Mouse (Mus musculus) liver, adult 2 months (tissue): ENCODE data around the gene Smad3. TPM values are rescaled to one million over a fixed set of nuclear protein-coding genes. Genes with fewer than 3 reads are reported as not detected.

Source experiments
- DNase-seq: peaks from one replicate; pipeline ENCODE4 v3.0.0-alpha.2; 2011; ENCODE audit warnings: low read depth, low spot score; ENCODE audit errors: extremely low read depth
- H3K27ac ChIP-seq: fragments of 200-500 bp; replicated peaks from 2 replicates; pipeline ENCODE4 v1.5.1; 2012; ENCODE audit warnings: low read depth, mild to moderate bottlenecking, control low read depth, inconsistent platforms, low read length; ENCODE audit not compliant: insufficient read depth
- H3K27me3 ChIP-seq: fragments of 200-500 bp; 2 replicates; pipeline ENCODE4 v1.6.1; 2012; ENCODE audit warnings: mild to moderate bottlenecking, moderate library complexity, low read length, inconsistent platforms; ENCODE audit not compliant: control insufficient read depth, insufficient read depth
- H3K36me3 ChIP-seq: fragments of 200-500 bp; 2 replicates; pipeline ENCODE4 v1.6.1; 2012; ENCODE audit warnings: low read length, inconsistent platforms; ENCODE audit not compliant: control insufficient read depth, insufficient read depth
- H3K4me1 ChIP-seq: fragments of 200-500 bp; 2 replicates; pipeline ENCODE4 v1.6.1; 2011; ENCODE audit warnings: low read length; ENCODE audit not compliant: control insufficient read depth, insufficient read depth
- H3K4me3 ChIP-seq: fragments of 200-500 bp; 2 replicates; pipeline ENCODE4 v1.5.1; 2011; ENCODE audit warnings: low read depth, mild to moderate bottlenecking, control low read depth, low read length, moderate library complexity; ENCODE audit not compliant: insufficient read depth
- H3K79me2 ChIP-seq: fragments of 200-500 bp; 2 replicates; pipeline ENCODE4 v1.6.1; 2012; ENCODE audit warnings: inconsistent platforms, mild to moderate bottlenecking, low read length, moderate library complexity; ENCODE audit not compliant: control insufficient read depth, insufficient read depth
- H3K9ac ChIP-seq: fragments of 200-500 bp; 2 replicates; pipeline ENCODE4 v1.6.1; 2012; ENCODE audit warnings: low read depth, mild to moderate bottlenecking, control low read depth, inconsistent platforms, low read length
- CTCF ChIP-seq: fragments of 200-500 bp; IDR thresholded peaks from 2 replicates; pipeline ENCODE4 v1.5.1; 2011; ENCODE audit warnings: low read depth, low read length, control low read depth
- POLR2A ChIP-seq: fragments of 200-500 bp; IDR thresholded peaks from 2 replicates; pipeline ENCODE4 v1.6.1; 2011; ENCODE audit warnings: low read length, control low read depth; ENCODE audit not compliant: insufficient read depth; ENCODE audit errors: extremely low read depth
- WGBS: fragments of 180-500 bp; shearing (Covaris S2); methylation state at CpG from one replicate; pipeline ENCODE4 v1.1.7; 2018; 5-methylcytosine and 5-hydroxymethylcytosine counted together
- polyA plus RNA-seq: library from polyadenylated mRNA; depleted of rRNA; stranded (reverse); fragments of >200 nt; gene quantifications from 2 replicates; pipeline ENCODE4 v1.2.3, GENCODE M21; 2012
- total RNA-seq: library from RNA; depleted of rRNA; stranded (reverse); fragments of >200 nt; gene quantifications from 2 replicates; pipeline ENCODE4 v1.2.3, GENCODE M21; 2014

The Smad3 gene
- total and polyA plus RNA-seq, 2 experiments = 5.7 to 8.9 TPM

- Histone ChIP-seq H3K27ac (no peak overlapping the region), H3K36me3 (peaks cover 5% of the 10 kb centered on the region; the same call in 1 of the 2 replicates)
Measured at GRCm38 (mm10) chr9:63644011-63644410, 113.8 kb downstream of the Smad3 start.

GRCm38 (mm10) chr9:63641983-63642646 is 115.7 kb downstream of the Smad3 start:
- Histone ChIP-seq H3K9ac (no peak overlapping the region), H3K79me2 (no peaks in the 10 kb centered on the region), H3K27ac (no peak overlapping the region), H3K4me3 (no peak overlapping the region), H3K27me3 (no peaks in the 10 kb centered on the region), H3K4me1 (no peaks in the 10 kb centered on the region), H3K36me3 (peaks cover 10% of the 10 kb centered on the region; the same call in 1 of the 2 replicates)
- no peak for DNase-seq
- 93% methylated on average over 4 of the region's 4 CpGs for whole genome bisulfite sequencing
- TF ChIP-seq CTCF = no peak
- TF ChIP-seq POLR2A = no peak

More at GRCm38 (mm10) chr9:63644011-63644410, 113.8 kb downstream of the Smad3 start:
- TF ChIP-seq POLR2A (no peak), CTCF (no peak)
- Histone ChIP-seq H3K4me3 (no peak overlapping the region), H3K4me1 (no peaks in the 10 kb centered on the region; the same call in 1 of the 2 replicates), H3K79me2 (no peaks in the 10 kb centered on the region), H3K27me3 (no peaks in the 10 kb centered on the region), H3K9ac (no peak overlapping the region)
- peak; percentile 19 for DNase-seq
- WGBS = 88% methylated on average over 6 of the region's 6 CpGs

- Histone ChIP-seq H3K9ac (no peak overlapping the region), H3K4me3 (no peak overlapping the region), H3K4me1 (no peaks in the 10 kb centered on the region), H3K27me3 (no peaks in the 10 kb centered on the region), H3K36me3 (peaks cover 18% of the 10 kb centered on the region), H3K79me2 (no peaks in the 10 kb centered on the region), H3K27ac (no peak overlapping the region)
- 90% methylated on average over 7 of the region's 7 CpGs for WGBS
- TF ChIP-seq POLR2A = no peak
- no peak for TF ChIP-seq CTCF
- no peak for DNase-seq
Measured at GRCm38 (mm10) chr9:63636113-63636512, 121.7 kb downstream of the Smad3 start.

- no peak for TF ChIP-seq CTCF
- TF ChIP-seq POLR2A = no peak
- peaks cover 20% of the 10 kb centered on the region for H3K36me3 ChIP-seq
- no peaks in the 10 kb centered on the region for H3K4me1 ChIP-seq
- H3K27me3 ChIP-seq = no peaks in the 10 kb centered on the region
- no peak overlapping the region for H3K9ac ChIP-seq
- H3K79me2 ChIP-seq = no peaks in the 10 kb centered on the region
- no peak overlapping the region for H3K27ac ChIP-seq
- no peak for DNase-seq
- WGBS = 90% methylated on average over 7 of the region's 7 CpGs
- H3K4me3 ChIP-seq = no peak overlapping the region
Measured at GRCm38 (mm10) chr9:63633334-63633733, 124.5 kb downstream of the Smad3 start.

- H3K36me3 ChIP-seq = peaks cover 20% of the 10 kb centered on the region
- WGBS = 93% methylated on average over 11 of the region's 11 CpGs
Measured at GRCm38 (mm10) chr9:63632924-63633323, 124.9 kb downstream of the Smad3 start.

GRCm38 (mm10) chr9:63632045-63632444 is 125.7 kb downstream of the Smad3 start:
- no peak overlapping the region for H3K9ac ChIP-seq
- no peaks in the 10 kb centered on the region for H3K4me1 ChIP-seq
- TF ChIP-seq POLR2A (no peak), CTCF (peak; percentile 17; the same call in 1 of the 2 replicates)
- DNase-seq = no peak
- WGBS = 96% methylated on average over 4 of the region's 4 CpGs
- no peaks in the 10 kb centered on the region for H3K27me3 ChIP-seq
- H3K36me3 ChIP-seq = peaks cover 15% of the 10 kb centered on the region
- H3K79me2 ChIP-seq = no peaks in the 10 kb centered on the region
- no peak overlapping the region for H3K4me3 ChIP-seq
- no peak overlapping the region for H3K27ac ChIP-seq

More at GRCm38 (mm10) chr9:63632924-63633323, 124.9 kb downstream of the Smad3 start:
- Histone ChIP-seq H3K4me3 (no peak overlapping the region), H3K79me2 (no peaks in the 10 kb centered on the region), H3K4me1 (no peaks in the 10 kb centered on the region), H3K9ac (no peak overlapping the region), H3K27me3 (no peaks in the 10 kb centered on the region), H3K27ac (no peak overlapping the region)
- no peak for TF ChIP-seq POLR2A
- no peak for TF ChIP-seq CTCF
- DNase-seq = no peak
